Mouse (Mus musculus): ENCODE measurements at regions not wholly inside any gene's neighbourhood (a gene's known extent, or its start where the extent isn't known, plus 50 kb on each side); places are given as distances from the start of the nearest gene placed in this dataset.
A peak's percentile ranks its signal among the peaks of the same experiment; 100 is the strongest.

GRCm38 (mm10) chr10:68606848-68607247 is 65.2 kb upstream of the Cabcoco1 start:
- TF ChIP-seq POLR2A (IDR thresholded peaks at IDR 0.05; ENCODE audit: borderline replicate concordance, extremely low read depth, insufficient read depth, insufficient read length, poor library complexity, severe bottlenecking) (no peak), CTCF (IDR thresholded peaks at IDR 0.05; ENCODE audit: borderline replicate concordance, extremely low read depth, insufficient read depth, insufficient read length) (no peak)
- DNase-seq (ENCODE audit: low read depth), result peak; percentile 74

DNA sequence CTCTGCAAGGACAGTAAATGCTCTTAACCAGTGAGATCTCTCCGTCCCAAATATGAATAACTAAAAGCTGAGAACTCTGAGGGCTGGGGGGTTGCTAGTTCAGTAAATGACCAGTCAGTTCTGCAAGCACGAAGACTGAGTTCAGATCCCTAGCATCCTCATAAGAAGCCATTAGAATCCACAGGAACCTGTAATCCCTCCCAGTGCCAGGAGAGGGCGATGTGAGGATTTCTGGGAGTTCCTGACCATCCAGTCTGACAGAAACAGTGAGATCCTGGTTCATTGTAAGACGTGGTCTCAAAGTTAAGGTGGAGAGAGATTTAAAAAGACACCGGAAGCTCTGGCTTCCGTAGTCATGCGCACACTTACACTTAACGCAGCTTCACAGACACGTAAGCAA is 70.2 kb upstream of the Cabcoco1 start:
- DNase-seq (ENCODE audit: low read depth), result no peak
- peak; percentile 31; the same call in 1 of the 2 replicates for TF ChIP-seq CTCF (IDR thresholded peaks at IDR 0.05; ENCODE audit: borderline replicate concordance, extremely low read depth, insufficient read depth, insufficient read length)
- TF ChIP-seq POLR2A (IDR thresholded peaks at IDR 0.05; ENCODE audit: borderline replicate concordance, extremely low read depth, insufficient read depth, insufficient read length, poor library complexity, severe bottlenecking), result no peak

GRCm38 (mm10) chr10:68612727-68613126 is 71.0 kb upstream of the Cabcoco1 start:
- TF ChIP-seq POLR2A (IDR thresholded peaks at IDR 0.05; ENCODE audit: borderline replicate concordance, extremely low read depth, insufficient read depth, insufficient read length, poor library complexity, severe bottlenecking), result no peak
- no peak for TF ChIP-seq CTCF (IDR thresholded peaks at IDR 0.05; ENCODE audit: borderline replicate concordance, extremely low read depth, insufficient read depth, insufficient read length)
- no peak for DNase-seq (ENCODE audit: low read depth)

- DNase-seq (ENCODE audit: low read depth), result no peak
- TF ChIP-seq CTCF (IDR thresholded peaks at IDR 0.05; ENCODE audit: borderline replicate concordance, extremely low read depth, insufficient read depth, insufficient read length) (no peak), POLR2A (IDR thresholded peaks at IDR 0.05; ENCODE audit: borderline replicate concordance, extremely low read depth, insufficient read depth, insufficient read length, poor library complexity, severe bottlenecking) (no peak)
Observed at GRCm38 (mm10) chr10:68623786-68624185, 82.1 kb upstream of the Cabcoco1 start.

GRCm38 (mm10) chr10:68625329-68625728 is 83.6 kb upstream of the Cabcoco1 start:
- TF ChIP-seq CTCF (IDR thresholded peaks at IDR 0.05; ENCODE audit: borderline replicate concordance, extremely low read depth, insufficient read depth, insufficient read length) (no peak), POLR2A (IDR thresholded peaks at IDR 0.05; ENCODE audit: borderline replicate concordance, extremely low read depth, insufficient read depth, insufficient read length, poor library complexity, severe bottlenecking) (no peak)
- no peak for DNase-seq (ENCODE audit: low read depth)

- DNase-seq (ENCODE audit: low read depth), result no peak
- TF ChIP-seq POLR2A (IDR thresholded peaks at IDR 0.05; ENCODE audit: borderline replicate concordance, extremely low read depth, insufficient read depth, insufficient read length, poor library complexity, severe bottlenecking) (no peak), CTCF (IDR thresholded peaks at IDR 0.05; ENCODE audit: borderline replicate concordance, extremely low read depth, insufficient read depth, insufficient read length) (peak; percentile 15; the same call in 1 of the 2 replicates)
Observed at GRCm38 (mm10) chr10:68625752-68626151, 84.1 kb upstream of the Cabcoco1 start.

GRCm38 (mm10) chr10:68629486-68629885 is 87.8 kb upstream of the Cabcoco1 start:
- no peak for TF ChIP-seq POLR2A (IDR thresholded peaks at IDR 0.05; ENCODE audit: borderline replicate concordance, extremely low read depth, insufficient read depth, insufficient read length, poor library complexity, severe bottlenecking)
- no peak for TF ChIP-seq CTCF (IDR thresholded peaks at IDR 0.05; ENCODE audit: borderline replicate concordance, extremely low read depth, insufficient read depth, insufficient read length)
- DNase-seq (ENCODE audit: low read depth), result no peak

GRCm38 (mm10) chr10:68633180-68633579 is 90.3 kb upstream of the Tmem26 start:
- no peak for DNase-seq (ENCODE audit: low read depth)
- TF ChIP-seq POLR2A (IDR thresholded peaks at IDR 0.05; ENCODE audit: borderline replicate concordance, extremely low read depth, insufficient read depth, insufficient read length, poor library complexity, severe bottlenecking) (no peak), CTCF (IDR thresholded peaks at IDR 0.05; ENCODE audit: borderline replicate concordance, extremely low read depth, insufficient read depth, insufficient read length) (no peak)

DNA sequence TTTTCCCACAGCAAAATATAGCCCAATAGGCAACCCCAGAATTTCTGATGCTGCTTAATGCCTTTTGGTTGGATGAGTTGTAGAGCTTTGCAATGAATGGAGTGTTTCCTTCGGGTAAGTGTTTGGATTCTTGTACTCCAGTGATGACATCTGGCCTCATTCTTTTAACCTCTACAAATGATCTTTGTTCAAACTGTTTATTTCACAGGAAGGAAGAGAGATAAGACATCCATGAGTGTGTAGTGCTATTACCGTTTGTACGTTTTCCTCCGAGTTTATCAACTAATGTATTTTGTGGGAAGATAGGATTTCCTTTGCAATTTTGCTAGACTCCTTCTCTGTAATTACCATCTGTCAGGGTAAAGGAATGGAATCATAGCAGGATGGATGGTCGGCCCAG is 70.7 kb upstream of the Tmem26 start:
- no peak for TF ChIP-seq CTCF (IDR thresholded peaks at IDR 0.05; ENCODE audit: borderline replicate concordance, extremely low read depth, insufficient read depth, insufficient read length)
- TF ChIP-seq POLR2A (IDR thresholded peaks at IDR 0.05; ENCODE audit: borderline replicate concordance, extremely low read depth, insufficient read depth, insufficient read length, poor library complexity, severe bottlenecking), result no peak
- DNase-seq (ENCODE audit: low read depth), result no peak

- no peak for TF ChIP-seq CTCF (IDR thresholded peaks at IDR 0.05; ENCODE audit: borderline replicate concordance, extremely low read depth, insufficient read depth, insufficient read length)
- no peak for TF ChIP-seq POLR2A (IDR thresholded peaks at IDR 0.05; ENCODE audit: borderline replicate concordance, extremely low read depth, insufficient read depth, insufficient read length, poor library complexity, severe bottlenecking)
- DNase-seq (ENCODE audit: low read depth), result no peak
Observed at GRCm38 (mm10) chr10:68655491-68655890, 68.0 kb upstream of the Tmem26 start.

GRCm38 (mm10) chr10:68666094-68666493 is 57.4 kb upstream of the Tmem26 start:
- DNase-seq (ENCODE audit: low read depth), result no peak
- TF ChIP-seq CTCF (IDR thresholded peaks at IDR 0.05; ENCODE audit: borderline replicate concordance, extremely low read depth, insufficient read depth, insufficient read length) (no peak), POLR2A (IDR thresholded peaks at IDR 0.05; ENCODE audit: borderline replicate concordance, extremely low read depth, insufficient read depth, insufficient read length, poor library complexity, severe bottlenecking) (no peak)

DNA sequence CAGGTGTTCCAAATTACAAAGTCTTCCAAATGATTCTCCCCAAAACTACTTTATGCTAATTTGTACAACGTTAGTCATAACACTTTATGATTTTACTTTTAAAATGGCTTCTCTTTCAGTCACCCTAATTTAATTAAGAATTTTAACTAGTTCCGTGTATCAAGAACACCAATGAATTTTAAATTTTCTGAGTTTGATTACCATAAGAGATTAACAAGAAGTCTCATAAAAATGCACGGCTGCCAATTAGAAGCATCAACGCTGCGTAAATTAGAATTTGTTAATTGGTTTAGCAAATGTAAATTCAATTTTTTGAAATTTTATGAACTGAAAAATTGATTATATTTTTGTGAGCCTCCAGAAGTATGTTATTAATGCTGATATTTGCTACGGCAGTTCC is 54.1 kb upstream of the Tmem26 start:
- no peak for TF ChIP-seq POLR2A (IDR thresholded peaks at IDR 0.05; ENCODE audit: borderline replicate concordance, extremely low read depth, insufficient read depth, insufficient read length, poor library complexity, severe bottlenecking)
- TF ChIP-seq CTCF (IDR thresholded peaks at IDR 0.05; ENCODE audit: borderline replicate concordance, extremely low read depth, insufficient read depth, insufficient read length), result no peak
- peak; percentile 39 for DNase-seq (ENCODE audit: low read depth)

All from brain, embryonic 14.5 days (tissue).